Mouse (Mus musculus) CD8-positive naive resting alpha-beta T cell, adult 2 months (primary cell): ENCODE results near the gene Gdap1l1.
A peak's percentile ranks its signal among the peaks of the same experiment; 100 is the strongest.
"Not testable (repeated sequence)": the region's sequence is repeated elsewhere in the genome, so short reads cannot be mapped to it uniquely, and the experiment has no call there.

Experiments used
- DNase-seq, 2 experiments: peaks; one replicate each; pipeline ENCODE4 v3.0.0; 2022; ENCODE audit warnings: low read depth in 2 of 2, low spot score in 2 of 2

Gene Gdap1l1

DNA sequence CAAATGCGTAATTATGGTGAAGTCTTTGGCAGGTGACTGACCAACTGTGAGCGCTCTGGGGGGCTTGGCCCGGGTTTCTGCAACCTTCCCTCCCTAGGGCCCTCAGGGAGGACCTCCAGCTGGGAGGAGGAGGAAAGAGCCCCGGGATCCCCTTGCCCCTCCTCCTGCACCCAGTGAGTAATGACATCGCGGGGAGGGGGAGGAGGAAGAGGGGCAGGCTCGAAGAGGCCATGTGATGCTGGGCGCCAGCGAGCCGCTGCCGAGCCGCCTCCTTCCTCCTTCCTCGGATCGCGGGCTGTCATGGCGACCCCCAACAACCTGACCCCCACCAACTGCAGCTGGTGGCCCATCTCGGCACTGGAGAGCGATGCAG lies at the start of gene Gdap1l1:
Gene Gdap1l1, plus strand, starts transcription at position 231 of the 373 bp plus-strand sequence.
- DNase-seq = no peak

DNA sequence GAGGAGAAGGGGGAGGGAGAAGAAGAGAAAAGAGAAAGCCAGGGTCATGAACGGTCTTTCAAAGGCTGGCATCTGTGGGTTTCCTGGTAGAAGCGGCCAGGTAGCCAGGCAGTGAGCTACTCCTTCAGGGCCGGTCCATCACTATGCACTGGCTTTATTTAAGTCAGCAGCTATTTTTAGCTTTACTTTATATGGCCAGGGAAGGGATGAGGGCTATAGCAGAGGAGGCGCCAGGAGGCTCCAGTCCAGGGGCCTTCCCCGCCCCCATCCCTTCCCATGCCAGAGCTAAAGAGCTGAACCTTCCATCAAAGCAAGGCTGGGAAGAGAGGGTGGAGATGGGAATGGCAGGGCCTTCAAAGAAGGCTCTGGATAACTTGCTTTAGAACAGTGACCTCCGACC lies 45.8 kb upstream of the Gdap1l1 start:
- DNase-seq = no peak

DNA sequence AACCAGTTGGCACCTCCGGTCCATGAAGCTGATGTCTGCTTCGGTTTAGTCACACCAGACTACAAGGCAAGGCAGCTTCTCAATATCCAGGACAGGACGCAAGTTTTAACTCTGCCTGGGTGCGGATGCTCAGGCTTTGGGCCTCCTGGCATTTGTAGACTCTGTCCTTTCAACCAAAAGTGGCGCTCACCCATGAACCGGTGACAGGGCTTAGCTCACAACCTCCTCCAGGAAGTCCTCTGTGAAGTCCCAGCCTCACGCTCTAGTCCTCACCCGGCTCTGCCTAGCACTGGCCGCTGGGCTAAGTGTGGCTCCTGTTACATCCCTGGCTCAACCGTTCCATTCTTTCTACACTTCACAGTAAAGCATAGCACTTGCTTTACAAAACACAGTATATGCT lies 45.0 kb upstream of the Gdap1l1 start:
- no peak for DNase-seq

DNA sequence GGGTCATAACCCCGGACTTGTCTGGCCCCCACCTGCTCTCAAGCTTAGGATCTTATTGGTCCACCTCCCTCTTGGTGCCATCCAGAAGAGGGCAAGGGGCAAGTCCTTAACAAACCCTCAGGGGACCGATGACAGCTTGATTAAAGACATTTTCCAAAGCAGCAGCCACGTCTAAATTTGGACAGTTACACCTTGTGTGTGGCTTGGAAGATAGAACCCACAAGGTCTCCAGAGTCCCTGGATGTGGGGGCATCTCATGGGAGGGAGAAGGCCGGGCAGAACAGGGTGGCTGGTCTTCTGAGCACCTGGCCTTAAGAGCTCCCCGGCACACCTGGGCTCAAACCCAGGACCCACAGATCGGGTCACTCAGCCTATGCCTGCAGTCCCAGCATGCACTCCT lies 44.3 kb upstream of the Gdap1l1 start:
- no peak for DNase-seq

DNA sequence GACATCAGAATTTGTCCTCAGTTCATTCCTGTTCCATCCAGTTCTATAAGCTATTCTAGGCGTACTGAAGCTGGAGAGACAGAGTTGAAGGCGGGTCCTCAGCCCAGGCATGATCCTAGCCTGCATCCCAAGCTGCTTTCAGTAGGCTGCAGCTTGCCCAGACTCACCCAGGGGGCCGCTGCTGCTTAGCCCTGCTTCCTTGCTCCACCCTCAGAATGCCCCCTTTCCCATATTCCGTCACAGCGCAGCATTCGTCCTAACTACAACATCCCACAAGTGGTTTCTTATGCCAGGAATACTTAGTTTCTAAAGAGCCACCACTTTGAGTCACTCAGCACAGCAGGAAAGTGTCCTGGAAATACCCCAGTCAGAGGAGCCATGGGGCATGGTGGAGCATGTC lies 43.3 kb upstream of the Gdap1l1 start:
- DNase-seq = no peak

DNA sequence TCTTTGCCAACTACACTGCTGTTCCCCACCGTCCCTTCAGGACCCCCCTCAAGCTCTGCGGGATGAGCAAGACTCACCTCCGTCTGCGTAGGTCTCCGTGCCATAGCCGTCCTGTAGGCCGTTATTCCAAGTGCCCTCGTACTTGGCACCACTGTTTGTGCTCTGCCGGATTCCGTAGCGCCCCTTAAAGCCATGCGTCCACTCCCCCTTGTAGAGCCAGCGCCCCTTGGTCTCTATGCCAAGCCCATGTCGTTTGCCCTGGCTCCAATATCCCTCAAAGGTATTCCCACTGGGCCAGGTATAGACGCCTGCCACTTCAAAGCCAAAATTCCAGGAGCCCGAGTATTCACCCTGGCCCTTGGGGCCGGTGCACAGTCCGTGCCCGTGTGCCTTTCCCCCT lies 41.2 kb upstream of the Gdap1l1 start:
- DNase-seq = no peak

DNA sequence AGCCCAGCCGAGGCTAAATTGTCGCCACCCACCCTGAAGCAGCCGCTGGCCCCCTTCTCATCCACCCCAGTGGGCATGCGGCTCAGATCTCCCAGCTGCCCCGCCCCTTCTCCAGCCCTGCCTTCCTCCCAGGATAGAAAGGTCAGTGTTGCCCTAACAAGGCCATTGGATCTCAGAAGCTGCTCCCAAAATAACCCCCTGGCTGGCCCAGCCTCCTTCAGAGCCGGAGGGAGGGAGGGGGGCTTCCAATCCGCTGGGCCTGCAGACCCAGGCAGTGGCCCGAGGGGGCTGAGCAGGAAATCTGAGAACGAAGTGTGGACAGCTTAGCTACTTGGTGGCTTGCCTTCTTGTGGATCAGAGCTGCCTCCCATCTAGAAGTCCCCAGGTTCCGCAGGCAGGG lies 40.4 kb upstream of the Gdap1l1 start, which contains the start of gene Jph2:
Gene Jph2, minus strand, starts transcription at position 89 of the 400 bp plus-strand sequence.
- DNase-seq = no peak

DNA sequence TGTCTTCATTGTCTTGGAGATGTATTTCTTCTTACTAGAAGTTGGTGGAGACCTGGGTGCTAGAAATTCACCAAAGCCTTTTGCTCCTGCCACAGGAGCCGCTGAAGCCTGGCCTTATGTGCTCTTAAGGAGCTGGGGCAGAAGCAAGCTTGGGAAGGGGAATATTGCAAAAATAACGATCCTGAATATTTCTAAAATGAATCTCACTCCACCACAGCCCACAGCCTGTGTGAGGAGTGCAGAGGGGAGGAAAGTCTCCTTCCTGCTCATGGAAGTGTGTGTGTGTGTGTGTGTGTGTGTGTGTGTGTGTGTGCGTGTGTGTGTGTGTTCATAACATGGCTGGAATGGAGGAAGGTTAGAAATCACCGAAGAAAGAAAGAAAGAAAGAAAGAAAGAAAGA lies 39.5 kb upstream of the Gdap1l1 start:
- DNase-seq = no peak

DNA sequence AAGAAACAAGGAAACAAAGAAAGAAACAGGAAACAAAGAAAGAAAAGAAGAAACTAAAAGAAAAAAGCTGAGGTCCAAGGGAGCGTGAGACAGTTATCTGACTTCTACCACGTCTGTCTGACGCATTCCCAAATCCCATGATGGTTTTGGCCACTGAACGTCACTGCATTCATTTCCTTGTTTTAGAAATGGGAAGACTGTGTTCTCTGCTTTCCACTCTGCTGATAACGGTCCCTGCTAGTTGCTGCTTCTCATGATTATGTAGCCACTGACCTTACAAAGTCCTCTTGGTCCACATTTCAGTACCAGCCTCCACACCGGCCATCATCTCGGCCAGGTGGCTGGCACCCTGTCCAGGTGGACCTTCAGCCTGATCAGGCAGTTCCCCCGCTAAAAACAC lies 39.1 kb upstream of the Gdap1l1 start:
- DNase-seq = no peak

DNA sequence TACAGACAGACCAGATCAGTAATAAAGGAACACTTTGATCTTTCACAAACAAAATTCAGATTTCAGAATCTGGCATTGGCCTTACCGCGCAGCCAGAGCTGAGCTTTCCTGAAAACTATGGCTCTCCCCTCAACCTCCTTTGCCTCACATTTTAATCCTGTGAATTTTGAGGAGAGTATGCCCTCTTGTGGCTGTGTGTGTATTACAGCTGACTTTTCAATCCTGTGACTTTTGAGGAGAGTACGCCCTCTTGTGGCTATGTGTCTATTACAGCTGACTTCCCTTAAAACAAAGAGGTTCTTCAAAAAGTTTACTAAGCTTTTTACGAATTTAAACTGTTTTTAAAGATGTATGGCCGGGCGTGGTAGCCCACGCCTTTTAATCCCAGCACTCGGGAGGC lies 37.1 kb upstream of the Gdap1l1 start:
- peak; percentile 74 to 85 for DNase-seq

DNA sequence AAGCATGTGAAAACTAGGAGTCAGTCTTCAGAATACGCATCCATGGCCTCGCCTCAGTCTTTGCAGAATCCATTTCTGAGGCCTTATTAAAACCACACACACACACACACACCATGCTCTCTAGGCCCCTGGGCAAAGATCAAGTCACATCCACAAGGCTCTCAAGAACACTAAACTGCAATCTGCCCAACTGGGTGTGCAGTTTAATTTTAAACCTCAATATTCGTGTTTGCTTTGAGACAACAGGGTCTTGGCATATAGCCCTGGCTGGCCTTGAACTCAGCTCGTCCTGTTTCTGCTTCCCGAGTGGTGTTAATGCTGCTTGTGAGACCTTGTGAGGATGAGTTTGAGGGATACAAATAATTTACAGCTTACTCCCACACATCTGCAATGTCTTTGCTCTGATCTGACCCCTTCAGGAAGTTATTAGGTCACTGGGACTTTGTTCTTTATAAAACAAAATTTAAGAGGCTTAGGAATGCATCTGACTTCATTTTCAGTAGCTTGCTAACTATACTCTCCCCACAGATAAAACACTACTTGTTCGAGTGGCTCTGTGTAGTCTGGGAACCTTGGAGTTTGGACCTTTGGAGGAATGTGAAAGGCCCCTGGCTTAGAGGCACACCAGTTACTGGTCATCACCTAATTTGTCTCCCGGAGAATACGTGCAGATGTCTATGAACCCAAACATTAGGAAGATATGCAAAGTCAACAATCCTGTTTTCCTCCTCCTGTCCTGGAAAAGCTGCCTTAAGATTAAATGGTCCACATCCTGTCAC lies 34.0 kb upstream of the Gdap1l1 start:
- DNase-seq = no peak

DNA sequence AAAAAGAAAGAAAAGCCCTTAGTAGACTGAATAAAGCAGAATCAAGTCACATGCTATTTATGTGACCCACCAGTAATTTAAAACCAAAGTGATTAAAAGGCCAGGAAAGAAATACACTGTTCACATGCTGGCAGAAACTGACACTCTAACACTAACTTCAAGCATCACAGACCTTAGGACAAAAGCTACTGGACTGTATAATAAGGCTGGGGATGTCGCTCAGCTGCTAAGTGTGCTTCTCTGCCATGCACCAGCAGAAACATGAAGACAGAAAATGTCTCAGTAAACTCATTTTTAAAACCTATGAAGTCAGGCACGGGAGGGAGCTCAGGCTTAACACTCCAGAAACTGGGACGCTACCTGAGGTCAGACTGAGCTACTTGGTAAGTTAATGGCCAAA lies 28.1 kb upstream of the Gdap1l1 start:
- no peak for DNase-seq

DNA sequence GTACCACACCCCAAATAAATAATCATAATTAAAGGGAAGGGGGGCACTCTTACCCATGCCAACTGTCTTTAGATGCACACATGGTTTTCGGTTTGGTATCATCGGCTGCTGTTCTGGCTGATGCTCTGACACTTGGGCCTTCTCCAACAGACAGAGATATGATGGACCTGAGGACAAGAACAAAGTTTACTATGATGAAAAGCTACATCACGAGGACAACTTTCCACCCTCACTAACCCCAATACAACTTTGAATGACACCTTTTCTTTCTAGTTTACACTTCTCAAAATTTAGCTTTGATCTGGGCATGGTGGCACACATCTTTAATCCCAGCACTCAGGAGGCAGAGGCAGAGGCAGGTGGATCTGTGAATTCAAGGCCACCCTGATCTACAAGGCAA lies 26.9 kb upstream of the Gdap1l1 start:
- not testable (repeated sequence) for DNase-seq

DNA sequence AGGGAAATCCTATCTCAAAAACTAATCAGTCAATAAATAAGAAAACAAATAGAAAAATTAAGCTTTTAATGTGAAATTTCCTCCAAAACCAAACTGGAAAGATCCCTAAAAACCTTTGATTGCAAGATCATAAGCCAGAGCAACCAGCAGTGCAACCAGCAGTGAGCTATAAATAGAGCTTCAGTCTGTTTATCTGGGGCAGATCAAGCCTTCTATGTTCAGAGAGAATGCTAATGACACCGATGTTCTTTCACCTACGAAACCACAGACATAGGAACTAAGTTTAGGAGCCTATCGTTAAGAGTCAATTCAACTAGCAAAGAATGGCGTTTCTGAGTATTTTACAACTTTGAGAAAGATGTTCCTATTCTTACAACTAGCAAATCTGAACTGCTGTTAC lies 26.4 kb upstream of the Gdap1l1 start:
- no peak for DNase-seq

DNA sequence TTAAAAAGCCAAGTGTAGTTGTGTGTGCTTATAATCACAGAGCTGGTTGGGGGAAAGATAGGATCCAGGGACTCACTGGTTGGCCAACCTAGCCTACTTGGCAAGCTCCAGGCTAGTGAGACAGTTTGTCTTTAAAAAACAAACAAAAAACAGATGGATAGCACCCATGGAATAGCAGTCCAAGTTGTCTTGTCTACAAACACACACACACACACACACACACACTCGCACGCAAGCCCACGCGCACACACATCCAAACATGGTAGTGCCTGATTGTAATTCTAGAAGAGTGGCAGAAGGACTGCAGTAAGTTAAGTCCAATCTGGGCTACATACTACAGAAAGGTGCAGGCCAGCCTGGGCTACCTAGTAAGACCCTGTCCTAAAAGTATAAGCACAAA lies 25.9 kb upstream of the Gdap1l1 start:
- no peak for DNase-seq

DNA sequence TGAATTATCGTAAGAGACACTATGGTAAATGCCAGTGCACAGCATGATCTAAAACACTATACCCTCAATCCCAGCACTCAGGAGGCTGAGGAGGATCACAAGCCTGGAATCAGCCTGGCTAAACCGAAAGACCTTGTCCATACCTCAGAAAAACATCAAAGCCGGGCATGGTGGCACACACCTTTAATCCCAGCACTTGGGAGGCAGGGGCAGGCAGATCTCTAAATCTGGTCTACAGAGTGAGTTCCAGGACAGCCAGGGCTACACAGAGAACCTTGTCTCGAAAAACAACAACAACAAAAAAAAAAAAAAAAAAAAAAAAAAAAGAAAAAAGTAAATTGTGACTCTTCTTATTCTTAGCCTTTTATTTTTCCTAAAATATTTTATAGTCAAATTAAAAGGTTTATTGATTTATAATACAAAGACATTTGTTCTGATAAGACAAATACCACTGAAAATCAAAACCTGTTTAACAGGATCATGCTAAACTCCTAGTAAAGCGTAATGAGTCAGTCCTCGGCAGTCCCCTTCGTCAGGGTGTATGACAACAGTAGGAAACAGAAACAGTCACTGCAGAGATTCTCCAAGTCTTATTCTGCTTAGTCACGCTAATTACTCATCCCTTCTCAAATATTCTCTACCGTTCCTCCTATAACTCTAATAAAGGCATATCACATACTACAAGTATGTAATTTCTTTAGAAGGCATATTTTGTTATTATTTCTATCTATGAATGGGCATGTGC lies 25.3 kb upstream of the Gdap1l1 start:
- no peak for DNase-seq

DNA sequence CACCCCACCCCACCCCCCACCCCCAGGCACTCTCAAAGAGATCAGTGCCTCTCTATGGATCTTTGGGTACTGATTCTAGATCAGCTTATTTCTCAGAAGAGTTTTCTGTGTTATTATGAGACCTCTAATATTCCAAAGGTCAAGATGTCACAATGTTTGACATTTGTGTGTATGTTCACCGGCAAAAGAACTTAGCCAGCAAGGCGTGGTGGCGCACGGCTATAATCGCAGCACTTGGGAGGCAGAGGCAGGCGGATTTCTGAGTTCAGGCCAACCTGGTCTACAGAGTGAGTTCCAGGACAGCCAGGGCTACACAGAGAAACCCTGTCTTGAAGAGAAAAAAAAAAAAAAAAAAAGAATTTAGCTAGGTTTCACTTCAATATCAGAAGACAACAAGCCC lies 21.2 kb upstream of the Gdap1l1 start:
- DNase-seq = no peak

DNA sequence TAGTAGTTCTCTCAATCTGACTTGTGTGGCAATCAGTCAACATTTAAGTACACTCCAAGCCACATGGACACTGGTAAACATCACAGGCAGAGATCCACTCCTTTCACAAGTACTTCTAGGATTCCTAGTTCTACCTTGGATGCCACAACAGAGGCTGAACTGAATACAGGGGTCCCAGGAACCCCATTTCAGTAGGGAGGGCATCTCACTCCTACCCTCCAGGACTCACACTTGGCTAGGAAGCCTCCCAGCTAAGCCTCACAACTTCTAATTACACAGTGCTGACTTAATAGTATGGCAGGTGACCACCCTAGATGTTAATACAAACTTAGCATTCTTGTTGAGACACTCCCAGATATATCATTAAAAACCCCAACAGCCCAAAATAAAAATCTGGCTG lies 20.4 kb upstream of the Gdap1l1 start:
- no peak for DNase-seq

DNA sequence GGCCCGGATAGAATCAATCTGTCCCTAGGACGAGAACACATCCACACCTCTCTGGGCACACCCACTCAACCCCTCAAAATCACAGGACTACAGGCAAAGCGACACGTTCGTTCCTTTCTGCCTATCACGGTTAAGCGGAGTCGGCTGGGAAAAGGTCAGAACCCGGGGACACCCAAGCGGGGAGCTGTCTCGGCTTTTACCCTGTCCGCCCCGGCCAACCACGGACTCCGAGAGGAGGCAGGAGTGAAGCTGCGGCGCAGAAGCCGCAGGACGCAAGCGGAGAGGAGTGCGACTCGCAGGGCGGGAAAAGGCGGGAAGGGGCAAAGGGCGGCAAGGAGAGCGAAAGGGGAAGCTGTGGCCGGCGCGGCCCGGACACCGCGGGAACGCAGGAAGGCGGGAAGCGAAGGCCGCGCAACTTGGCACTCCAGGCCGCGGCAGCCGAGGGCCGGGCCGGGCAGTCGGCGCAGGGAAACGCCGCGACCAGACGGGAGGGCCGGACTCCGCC lies 19.4 kb upstream of the Gdap1l1 start:
- DNase-seq = peak; percentile 38 to 41

DNA sequence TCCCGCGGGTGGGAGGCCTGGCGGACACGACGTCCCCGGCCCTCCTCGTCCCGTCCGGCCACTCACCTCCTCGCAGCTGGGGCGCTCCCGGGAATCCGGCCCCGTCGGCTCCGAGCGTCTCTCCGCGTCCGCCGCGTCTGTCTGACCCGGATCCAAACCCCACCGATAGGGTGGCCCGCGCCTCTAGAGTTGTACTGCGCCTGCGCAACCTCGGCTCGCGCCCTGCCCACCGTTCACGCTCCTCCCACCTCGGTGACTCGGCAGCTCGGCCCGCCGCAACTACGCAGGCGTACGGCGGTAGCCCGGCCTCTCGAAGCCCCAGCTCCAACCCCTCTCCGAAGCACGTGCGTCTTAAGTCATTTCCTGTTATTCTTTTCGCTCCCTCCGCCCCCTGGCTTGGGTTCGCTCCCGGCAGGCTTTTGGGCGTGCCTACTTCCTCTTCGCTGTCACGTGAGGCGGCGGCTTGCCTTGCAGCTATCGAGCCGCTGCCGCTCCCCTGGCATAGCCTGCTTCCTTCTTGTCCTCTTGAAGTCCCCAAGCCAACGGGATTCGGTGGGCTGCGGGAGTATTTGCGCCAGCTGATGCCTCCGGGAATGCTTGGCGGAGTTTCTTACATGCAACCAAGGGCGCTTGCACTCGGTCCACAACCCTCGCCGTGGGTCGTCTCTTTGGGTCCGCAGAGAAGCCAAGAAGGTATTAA lies 18.8 kb upstream of the Gdap1l1 start:
- peak; percentile 100 for DNase-seq

DNA sequence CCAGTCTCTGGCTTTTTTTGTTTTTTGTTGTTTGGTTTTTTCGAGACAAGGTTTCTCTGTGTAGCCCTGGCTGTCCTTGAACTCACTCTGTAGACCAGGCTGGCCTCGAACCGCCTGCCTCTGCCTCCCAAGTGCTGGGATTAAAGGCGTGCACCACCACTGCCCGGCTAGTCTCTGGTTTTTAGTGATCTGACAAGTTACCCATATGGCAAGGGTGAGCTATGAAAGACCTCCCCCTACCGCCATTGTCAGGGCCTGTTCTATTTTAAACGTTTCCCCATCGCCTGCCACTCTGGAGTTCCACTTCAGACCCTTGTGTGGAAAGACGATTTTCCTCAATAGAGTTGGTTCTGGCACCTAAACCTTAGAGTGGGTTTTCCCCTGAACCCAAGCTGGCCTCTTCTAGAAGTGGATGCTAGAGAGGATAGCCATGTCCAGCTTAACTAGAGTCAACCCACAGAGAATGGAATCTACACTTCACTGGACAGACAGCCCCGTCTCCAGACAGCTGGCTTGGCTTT lies 17.9 kb upstream of the Gdap1l1 start:
- no peak for DNase-seq
